In the genomic region with DNA sequence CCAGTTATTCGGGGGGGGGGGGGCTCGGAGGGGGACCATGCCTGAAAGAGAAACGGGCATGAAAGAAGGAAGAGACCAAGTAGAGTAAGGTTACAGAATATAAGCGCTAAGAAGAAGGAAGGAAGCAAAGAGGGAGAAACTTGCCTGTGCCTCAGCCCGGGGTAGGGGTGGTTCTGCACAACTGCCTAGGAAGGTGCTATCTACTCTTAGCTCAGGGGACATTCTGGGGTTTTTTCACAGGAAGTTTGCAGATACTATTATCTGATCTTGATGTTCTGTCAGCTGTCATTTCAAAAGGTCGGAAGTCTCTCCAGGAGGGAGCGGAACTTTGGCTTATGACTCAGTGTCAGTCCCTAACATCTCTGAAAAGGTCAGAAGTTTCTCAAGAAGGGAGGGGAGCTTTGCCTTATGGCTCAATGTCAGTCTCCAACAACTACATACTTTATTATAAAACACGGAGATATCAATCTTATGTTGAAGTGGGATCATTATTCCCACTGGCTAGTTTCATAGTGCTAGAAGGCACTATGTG, we compare ENCODE assay signal across 23 mouse cellular contexts.
"Had no signal": no experiment of that assay in that cellular context is flagged by ENCODE, and none has a peak within 500 bp of the region (broad histone marks: within the 10 kb centered on the region; RNA-seq: fewer than 3 reads in every experiment).

No protein-coding gene starts in this region.

- H3K27ac ChIP-seq: kidney, embryonic 15.5 days; limb, embryonic 12.5 days; limb, embryonic 15.5 days; liver, embryonic 14.5 days; macrophage; midbrain, embryonic 10.5 days; midbrain, embryonic 13.5 days; neural tube, embryonic 12.5 days; neural tube, embryonic 15.5 days had no signal

- H3K36me3 ChIP-seq: kidney, embryonic 15.5 days; limb, embryonic 12.5 days; limb, embryonic 15.5 days; midbrain, embryonic 10.5 days; midbrain, embryonic 13.5 days; neural tube, embryonic 12.5 days; neural tube, embryonic 15.5 days had no signal

- DNase-seq: kidney, adult 2 months; kidney, postnatal 14 days; kidney, postnatal 4 days; left cerebral cortex, postnatal 4 days; liver, postnatal 0 days; lung, embryonic 14.5 days; right cerebral cortex, adult 18-20 months; right cerebral cortex, postnatal 14 days; right cerebral cortex, postnatal 4 days; thymus, adult 18-20 months; thymus, postnatal 14 days had no signal

- H3K9me3 ChIP-seq: kidney, embryonic 15.5 days; limb, embryonic 12.5 days; limb, embryonic 15.5 days; midbrain, embryonic 10.5 days; midbrain, embryonic 13.5 days; neural tube, embryonic 12.5 days; neural tube, embryonic 15.5 days had no signal

- ATAC-seq: intestine, postnatal 0 days; liver, postnatal 0 days; lung, postnatal 0 days; midbrain, embryonic 13.5 days had no signal

- H3K4me2 ChIP-seq: kidney, embryonic 15.5 days; limb, embryonic 12.5 days; limb, embryonic 15.5 days; liver, embryonic 11.5 days; lung, embryonic 14.5 days; midbrain, embryonic 13.5 days; neural tube, embryonic 12.5 days; neural tube, embryonic 15.5 days had no signal

- H3K4me3 ChIP-seq: kidney, embryonic 15.5 days; limb, embryonic 12.5 days; limb, embryonic 15.5 days; midbrain, embryonic 10.5 days; midbrain, embryonic 13.5 days; neural tube, embryonic 12.5 days; neural tube, embryonic 15.5 days had no signal

- H3K9ac ChIP-seq: kidney, embryonic 15.5 days; limb, embryonic 12.5 days; limb, embryonic 15.5 days; liver, embryonic 14.5 days; liver, postnatal 0 days; lung, embryonic 14.5 days; midbrain, embryonic 13.5 days; neural tube, embryonic 12.5 days; neural tube, embryonic 15.5 days had no signal

- H3K27me3 ChIP-seq: kidney, embryonic 15.5 days; limb, embryonic 12.5 days; limb, embryonic 15.5 days; midbrain, embryonic 13.5 days; neural tube, embryonic 12.5 days; neural tube, embryonic 15.5 days had no signal

- H3K4me1 ChIP-seq: kidney, embryonic 15.5 days; limb, embryonic 12.5 days; limb, embryonic 15.5 days; midbrain, embryonic 10.5 days; midbrain, embryonic 13.5 days; neural tube, embryonic 12.5 days; neural tube, embryonic 15.5 days had no signal
